Mouse (Mus musculus): ENCODE measurements around the gene Brap. TPM values are rescaled to one million over a fixed set of nuclear protein-coding genes. Genes with fewer than 3 reads are reported as not detected.

The Brap gene
- polyA plus RNA-seq, 1 experiment from 2014 or later = 47.1 TPM

GRCm38 (mm10) chr5:121720888-121721585 lies 60.7 kb downstream of the Brap start:
- Histone ChIP-seq H3K4me2 (no peak overlapping the region), H3K4me1 (replicated peaks) (peaks cover 24% of the 10 kb centered on the region), H3K4me3 (replicated peaks) (no peak overlapping the region), H3K36me3 (peaks cover 8% of the 10 kb centered on the region), H3K27ac (no peak overlapping the region), H3K27me3 (no peaks in the 10 kb centered on the region), H3K9me3 (no peaks in the 10 kb centered on the region), H3K9ac (replicated peaks) (no peak overlapping the region)
- WGBS = 93% methylated on average over 5 of the region's 5 CpGs
- no peak for ATAC-seq (ENCODE audit: insufficient number of reproducible peaks, insufficient read depth, low FRiP score, low TSS enrichment, low read depth)

GRCm38 (mm10) chr5:121721841-121722240 lies 61.5 kb downstream of the Brap start:
- Histone ChIP-seq H3K9me3 (no peaks in the 10 kb centered on the region), H3K27ac (no peak overlapping the region), H3K4me2 (no peak overlapping the region), H3K36me3 (peaks cover 8% of the 10 kb centered on the region), H3K27me3 (no peaks in the 10 kb centered on the region), H3K4me3 (replicated peaks) (no peak overlapping the region), H3K9ac (replicated peaks) (no peak overlapping the region), H3K4me1 (replicated peaks) (peaks cover 18% of the 10 kb centered on the region; the same call in 1 of the 2 replicates)
- no peak for ATAC-seq (ENCODE audit: insufficient number of reproducible peaks, insufficient read depth, low FRiP score, low TSS enrichment, low read depth)
- 76% methylated on average over 3 of the region's 3 CpGs for WGBS

- no peak overlapping the region for H3K27ac ChIP-seq
- H3K36me3 ChIP-seq = peaks cover 11% of the 10 kb centered on the region
- no peak overlapping the region for H3K4me2 ChIP-seq
- WGBS = 91% methylated on average over 1 of the region's 1 CpGs
- H3K27me3 ChIP-seq = no peaks in the 10 kb centered on the region
- no peak overlapping the region for H3K9ac ChIP-seq (replicated peaks)
- no peak for ATAC-seq (ENCODE audit: insufficient number of reproducible peaks, insufficient read depth, low FRiP score, low TSS enrichment, low read depth)
- H3K4me3 ChIP-seq (replicated peaks) = no peak overlapping the region
- H3K4me1 ChIP-seq (replicated peaks) = 0 out of 2 replicates have a peak, but pooled peaks cover 6% of the 10 kb centered on the region
- no peaks in the 10 kb centered on the region for H3K9me3 ChIP-seq
Measured at GRCm38 (mm10) chr5:121724678-121725077, 64.3 kb downstream of the Brap start.

GRCm38 (mm10) chr5:121730057-121730456 lies 69.7 kb downstream of the Brap start:
- no peaks in the 10 kb centered on the region for H3K27me3 ChIP-seq
- no peak for ATAC-seq (ENCODE audit: insufficient number of reproducible peaks, insufficient read depth, low FRiP score, low TSS enrichment, low read depth)
- no peaks in the 10 kb centered on the region for H3K9me3 ChIP-seq
- WGBS = 99% methylated on average over 2 of the region's 2 CpGs
- H3K36me3 ChIP-seq = peaks cover 20% of the 10 kb centered on the region
- no peak overlapping the region for H3K4me3 ChIP-seq (replicated peaks)
- no peak overlapping the region for H3K4me2 ChIP-seq
- no peaks in the 10 kb centered on the region for H3K4me1 ChIP-seq (replicated peaks)
- no peak overlapping the region for H3K9ac ChIP-seq (replicated peaks)
- H3K27ac ChIP-seq = no peak overlapping the region

GRCm38 (mm10) chr5:121736641-121737040 lies 76.3 kb downstream of the Brap start:
- Histone ChIP-seq H3K4me2 (no peak overlapping the region), H3K27ac (no peak overlapping the region), H3K9me3 (no peaks in the 10 kb centered on the region), H3K4me3 (replicated peaks) (no peak overlapping the region), H3K9ac (replicated peaks) (no peak overlapping the region), H3K4me1 (replicated peaks) (no peaks in the 10 kb centered on the region), H3K36me3 (peaks cover 21% of the 10 kb centered on the region), H3K27me3 (no peaks in the 10 kb centered on the region)
- 94% methylated on average over 3 of the region's 3 CpGs for WGBS
- no peak for ATAC-seq (ENCODE audit: insufficient number of reproducible peaks, insufficient read depth, low FRiP score, low TSS enrichment, low read depth)

Other genes with a start within 250 kb of the Brap start
- gene Tmem116, start 208.7 kb upstream of the Brap start, polyA plus RNA-seq (2016; fragmentation: Nextera tagmentation; extraction: Ambion mirVana) = 0.81 and 2.3 TPM in 2 replicates
- gene Erp29, start 208.1 kb upstream of the Brap start, polyA plus RNA-seq (2016; fragmentation: Nextera tagmentation; extraction: Ambion mirVana) = 115 and 118 TPM in 2 replicates
- 0.06 TPM in 1 of 2 replicates, not detected in the other for gene Adam1b, start 157.1 kb upstream of the Brap start, polyA plus RNA-seq (2016; fragmentation: Nextera tagmentation; extraction: Ambion mirVana)
- 1.8 and 1.9 TPM in 2 replicates for gene Adam1a, start 115.1 kb upstream of the Brap start, polyA plus RNA-seq (2016; fragmentation: Nextera tagmentation; extraction: Ambion mirVana)
- gene Gm42878, start 115.1 kb upstream of the Brap start, polyA plus RNA-seq (2016; fragmentation: Nextera tagmentation; extraction: Ambion mirVana) = not detected in 2 replicates
- gene Mapkapk5, start 114.7 kb upstream of the Brap start, polyA plus RNA-seq (2016; fragmentation: Nextera tagmentation; extraction: Ambion mirVana) = 51.8 and 58.4 TPM in 2 replicates
- gene Aldh2, start 66.7 kb upstream of the Brap start, polyA plus RNA-seq (2016; fragmentation: Nextera tagmentation; extraction: Ambion mirVana) = 236 and 264 TPM in 2 replicates
- 2.8 and 3.3 TPM in 2 replicates for gene Acad12, start 41.6 kb upstream of the Brap start, polyA plus RNA-seq (2016; fragmentation: Nextera tagmentation; extraction: Ambion mirVana)
- 1.8 and 2.6 TPM in 2 replicates for gene Acad10, start within 50 bp of the Brap start, polyA plus RNA-seq (2016; fragmentation: Nextera tagmentation; extraction: Ambion mirVana)
- 59.8 and 79.2 TPM in 2 replicates for gene Atxn2, start 50.8 kb downstream of the Brap start, polyA plus RNA-seq (2016; fragmentation: Nextera tagmentation; extraction: Ambion mirVana)
- gene Sh2b3, start 177.1 kb downstream of the Brap start, polyA plus RNA-seq (2016; fragmentation: Nextera tagmentation; extraction: Ambion mirVana) = 12.7 and 13.1 TPM in 2 replicates
- gene Pheta1, start 188.4 kb downstream of the Brap start, polyA plus RNA-seq (2016; fragmentation: Nextera tagmentation; extraction: Ambion mirVana) = 52.8 and 54.6 TPM in 2 replicates

Measured in limb, embryonic 12.5 days (tissue).